Mouse (Mus musculus): Measurements from ENCODE around the gene Ehd1. TPM values are rescaled to one million over a fixed set of nuclear protein-coding genes. Genes with fewer than 3 reads are reported as not detected.

Gene Ehd1
- polyA plus RNA-seq, 1 experiment from 2014 or later: 68.8 TPM

DNA sequence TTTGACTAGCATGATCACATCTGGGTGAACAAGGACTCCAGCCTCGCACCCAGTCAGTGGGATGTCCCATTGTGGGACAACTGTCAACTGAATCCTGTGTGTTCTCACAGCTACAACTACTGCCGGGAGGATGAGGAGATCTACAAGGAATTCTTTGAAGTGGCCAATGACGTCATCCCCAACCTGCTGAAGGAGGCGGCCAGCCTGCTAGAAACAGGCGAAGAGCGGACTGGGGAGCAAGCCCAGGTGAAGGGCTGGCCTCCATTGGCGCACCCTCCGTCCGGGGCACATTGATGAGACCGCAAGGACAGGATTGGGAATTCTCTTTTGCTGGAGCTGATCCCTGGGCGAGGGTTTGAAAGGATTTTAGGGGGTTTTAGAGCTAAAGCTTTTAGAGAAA is 62.2 kb downstream of the Ehd1 start:
- H3K9me3 ChIP-seq (replicated peaks): no peaks in the 10 kb centered on the region
- H3K27me3 ChIP-seq: no peaks in the 10 kb centered on the region
- no peak overlapping the region for H3K4me3 ChIP-seq (replicated peaks)
- 90% methylated on average over 11 of the region's 11 CpGs for WGBS (ENCODE audit: insufficient replicate concordance)
- H3K4me2 ChIP-seq: no peak overlapping the region
- DNase-seq (no peak), ATAC-seq (ENCODE audit: low read depth) (no peak)
- no peak overlapping the region for H3K9ac ChIP-seq
- peaks cover 42% of the 10 kb centered on the region for H3K36me3 ChIP-seq
- H3K4me1 ChIP-seq (replicated peaks): peaks cover 81% of the 10 kb centered on the region
- no peak overlapping the region for H3K27ac ChIP-seq

DNA sequence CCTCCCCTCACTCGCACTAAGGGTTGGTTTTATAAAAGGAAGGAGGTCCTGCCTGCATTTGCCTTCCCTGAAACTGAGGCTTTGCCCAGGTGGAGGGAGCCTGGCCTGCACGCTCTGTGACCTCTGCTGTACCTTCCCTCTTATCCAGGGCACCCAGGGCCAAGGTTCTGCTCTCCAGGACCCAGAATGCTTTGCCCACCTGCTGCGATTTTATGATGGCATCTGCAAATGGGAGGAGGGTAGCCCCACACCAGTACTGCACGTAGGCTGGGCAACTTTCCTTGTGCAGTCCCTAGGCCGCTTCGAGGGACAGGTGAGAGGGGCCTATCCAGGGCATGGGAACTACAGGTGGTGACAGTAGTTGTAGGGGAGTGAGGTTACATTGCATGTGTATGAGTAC is 62.7 kb downstream of the Ehd1 start:
- Histone ChIP-seq H3K27ac (no peak overlapping the region), H3K4me1 (replicated peaks) (peaks cover 81% of the 10 kb centered on the region), H3K27me3 (no peaks in the 10 kb centered on the region), H3K9me3 (replicated peaks) (no peaks in the 10 kb centered on the region), H3K4me2 (0 out of 2 replicates have a peak overlapping the region, but pooled peaks have one; percentile 100), H3K9ac (0 out of 2 replicates have a peak overlapping the region, but pooled peaks have one; percentile 28), H3K36me3 (peaks cover 46% of the 10 kb centered on the region), H3K4me3 (replicated peaks) (no peak overlapping the region)
- whole genome bisulfite sequencing (ENCODE audit: insufficient replicate concordance): 87% methylated on average over 6 of the region's 6 CpGs
- DNase-seq (no peak), ATAC-seq (ENCODE audit: low read depth) (no peak)

DNA sequence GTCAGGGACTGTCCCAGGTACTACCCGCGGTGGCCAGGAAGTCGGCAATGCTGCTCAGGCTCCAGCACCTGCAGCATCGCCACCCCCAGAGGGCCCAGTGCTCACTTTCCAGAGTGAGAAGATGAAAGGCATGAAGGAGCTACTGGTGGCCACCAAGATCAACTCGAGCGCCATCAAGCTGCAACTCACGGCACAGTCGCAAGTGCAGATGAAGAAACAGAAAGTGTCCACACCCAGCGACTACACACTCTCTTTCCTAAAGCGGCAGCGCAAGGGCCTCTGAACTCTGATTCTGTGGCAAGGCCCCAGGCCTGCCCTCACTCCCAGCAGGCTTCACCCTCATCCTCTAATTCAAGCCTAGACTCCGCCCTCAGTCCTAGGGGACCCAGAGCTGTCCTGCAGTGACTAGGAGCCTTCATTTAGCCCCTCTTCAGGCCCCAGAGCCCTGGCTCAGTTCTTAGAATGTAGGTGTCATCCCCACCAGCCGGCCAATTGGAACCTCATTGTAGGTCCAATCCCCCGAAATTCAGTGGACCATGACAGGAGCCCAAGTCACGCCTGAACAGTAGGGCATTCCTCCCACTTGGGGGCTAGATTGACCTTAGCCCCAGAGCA is 63.5 kb downstream of the Ehd1 start:
- H3K9ac ChIP-seq: peak overlapping the region; percentile 59
- H3K27me3 ChIP-seq: no peaks in the 10 kb centered on the region
- H3K9me3 ChIP-seq (replicated peaks): no peaks in the 10 kb centered on the region
- peaks cover 53% of the 10 kb centered on the region for H3K36me3 ChIP-seq
- peaks cover 76% of the 10 kb centered on the region for H3K4me1 ChIP-seq (replicated peaks)
- ATAC-seq (ENCODE audit: low read depth) (peak; percentile 4; the same call in 1 of the 2 replicates), DNase-seq (peak; percentile 49)
- peak overlapping the region; percentile 83 for H3K27ac ChIP-seq
- WGBS (ENCODE audit: insufficient replicate concordance): 36% methylated on average over 15 of the region's 15 CpGs
- H3K4me2 ChIP-seq: peak overlapping the region; percentile 100
- H3K4me3 ChIP-seq (replicated peaks): peak overlapping the region; percentile 81

DNA sequence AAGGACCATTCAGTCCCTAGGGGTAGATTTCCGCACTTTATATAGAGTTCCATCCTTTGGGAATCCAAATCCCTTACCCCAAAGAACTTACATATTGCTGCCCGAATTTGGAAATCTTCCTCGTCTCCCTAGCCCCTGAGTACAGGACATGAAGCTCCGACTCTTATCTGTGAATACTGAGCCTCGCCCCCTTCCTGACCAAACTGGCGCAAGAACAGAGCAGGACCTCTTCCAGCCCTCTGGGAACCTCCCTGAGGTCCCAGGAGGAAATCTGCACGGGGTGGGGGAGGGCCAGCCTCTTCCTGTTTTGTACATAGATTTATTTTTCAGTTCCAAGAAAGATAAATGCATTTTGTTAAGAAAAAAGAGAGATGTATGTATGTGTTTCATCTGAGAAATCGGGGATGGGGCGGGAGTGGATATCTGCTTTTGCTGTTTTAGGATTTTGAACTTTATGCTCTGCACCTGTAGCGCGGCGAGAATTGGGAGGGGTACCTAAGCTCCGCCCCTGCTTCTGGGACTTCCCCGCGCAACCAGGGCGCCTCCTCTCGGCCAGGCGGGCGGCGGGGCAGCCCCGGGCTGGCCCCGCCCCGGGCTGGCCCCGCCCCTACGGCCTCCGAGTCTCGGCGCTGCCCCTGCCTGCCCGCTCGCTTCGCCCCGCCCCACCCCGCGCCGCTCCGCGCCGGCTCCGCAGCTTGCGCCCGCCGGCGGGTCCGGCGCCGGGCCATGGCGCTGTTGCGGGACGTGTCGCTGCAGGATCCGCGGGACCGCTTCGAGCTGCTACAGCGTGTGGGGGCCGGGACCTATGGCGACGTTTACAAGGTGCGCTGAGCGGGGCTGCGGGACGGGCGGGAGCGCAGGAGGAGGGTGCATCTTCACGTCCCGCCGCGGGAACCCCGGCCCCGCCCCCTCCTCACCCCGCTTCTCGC is 64.3 kb downstream of the Ehd1 start, which contains the start of gene Map4k2:
Map4k2 (plus strand) TSS at position 612 of the 929 bp plus-strand sequence.
- Histone ChIP-seq H3K27ac (peak within 1 kb of the TSS; percentile 83), H3K27me3 (no peaks in the 10 kb centered on the region), H3K36me3 (peaks cover 60% of the 10 kb centered on the region), H3K9me3 (replicated peaks) (no peaks in the 10 kb centered on the region), H3K4me1 (replicated peaks) (peaks cover 78% of the 10 kb centered on the region), H3K4me3 (replicated peaks) (peak within 1 kb of the TSS; percentile 81), H3K4me2 (peak within 1 kb of the TSS; percentile 100), H3K9ac (peak within 1 kb of the TSS; percentile 87)
- DNase-seq (peak; percentile 81), ATAC-seq (ENCODE audit: low read depth) (peak; percentile 88)
- 1% methylated on average over 72 of the region's 72 CpGs for WGBS (ENCODE audit: insufficient replicate concordance)

DNA sequence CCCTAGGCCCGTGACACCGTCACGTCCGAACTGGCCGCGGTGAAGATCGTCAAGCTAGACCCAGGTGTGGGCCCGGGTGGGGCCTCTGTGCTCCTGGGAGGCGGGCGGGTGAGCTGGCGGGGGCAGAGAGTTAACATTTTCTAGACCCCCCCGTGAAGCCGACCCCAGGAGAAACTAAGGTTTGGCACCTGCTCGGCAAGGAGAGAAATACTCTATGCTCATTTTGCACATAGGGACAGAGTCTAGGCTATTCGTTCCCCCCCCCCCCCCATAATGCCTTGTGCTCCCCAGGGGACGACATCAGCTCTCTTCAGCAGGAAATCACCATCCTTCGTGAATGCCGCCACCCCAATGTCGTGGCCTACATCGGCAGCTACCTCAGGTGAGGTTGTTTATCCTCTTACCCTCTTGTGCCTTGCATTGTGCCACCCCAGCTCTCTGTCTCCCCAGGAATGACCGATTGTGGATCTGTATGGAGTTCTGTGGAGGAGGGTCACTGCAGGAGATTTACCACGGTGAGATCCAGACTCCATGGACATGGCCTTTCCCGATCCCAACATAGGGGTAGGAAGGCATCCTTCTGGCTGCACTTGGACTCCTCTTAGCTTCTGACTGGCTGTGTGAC is 65.0 kb downstream of the Ehd1 start:
- H3K36me3 ChIP-seq: peaks cover 68% of the 10 kb centered on the region
- ATAC-seq (ENCODE audit: low read depth) (peak; percentile 25; the same call in 1 of the 2 replicates), DNase-seq (no peak)
- peak overlapping the region; percentile 87 for H3K9ac ChIP-seq
- peak overlapping the region; percentile 100 for H3K4me2 ChIP-seq
- H3K9me3 ChIP-seq (replicated peaks): no peaks in the 10 kb centered on the region
- H3K4me3 ChIP-seq (replicated peaks): peak overlapping the region; percentile 81
- peak overlapping the region; percentile 70 for H3K27ac ChIP-seq
- WGBS (ENCODE audit: insufficient replicate concordance): 3% methylated on average over 23 of the region's 23 CpGs
- no peaks in the 10 kb centered on the region for H3K27me3 ChIP-seq
- peaks cover 71% of the 10 kb centered on the region for H3K4me1 ChIP-seq (replicated peaks)

DNA sequence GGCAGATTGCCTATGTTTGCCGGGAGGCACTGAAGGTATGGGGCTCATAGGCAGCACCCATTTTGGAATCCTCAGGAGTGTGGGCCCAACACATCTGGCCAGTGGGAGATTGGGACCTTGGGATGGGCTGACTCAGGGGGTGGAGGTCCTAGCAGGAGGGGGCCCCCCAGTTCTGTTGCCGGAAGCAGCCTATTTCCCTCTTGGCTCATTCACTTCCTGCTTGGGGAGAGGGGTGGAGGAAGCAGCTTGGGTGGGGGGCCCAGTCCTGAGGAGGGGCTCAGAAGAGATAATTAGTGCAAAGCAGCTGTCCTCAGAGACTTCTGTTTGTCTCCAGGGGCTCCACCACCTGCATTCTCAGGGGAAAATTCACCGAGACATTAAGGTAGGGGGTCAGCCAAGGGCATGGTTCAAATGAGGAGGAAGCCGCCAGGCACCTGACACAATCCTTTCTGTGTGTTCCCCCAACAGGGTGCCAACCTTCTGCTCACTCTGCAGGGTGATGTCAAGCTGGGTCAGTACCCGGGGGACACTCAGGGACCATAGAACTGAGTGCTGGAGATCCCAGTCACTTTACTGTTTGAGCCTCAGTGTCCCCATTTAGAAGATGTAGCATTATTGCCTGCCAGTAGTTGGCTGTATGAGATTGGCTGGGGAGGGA is 65.9 kb downstream of the Ehd1 start:
- H3K27me3 ChIP-seq: no peaks in the 10 kb centered on the region
- H3K9me3 ChIP-seq (replicated peaks): no peaks in the 10 kb centered on the region
- H3K27ac ChIP-seq: peak overlapping the region; percentile 70
- ATAC-seq (ENCODE audit: low read depth) (no peak), DNase-seq (no peak)
- H3K36me3 ChIP-seq: peaks cover 68% of the 10 kb centered on the region
- H3K9ac ChIP-seq: peak overlapping the region; percentile 87
- peak overlapping the region; percentile 100 for H3K4me2 ChIP-seq
- WGBS (ENCODE audit: insufficient replicate concordance): 52% methylated on average over 5 of the region's 5 CpGs
- H3K4me1 ChIP-seq (replicated peaks): peaks cover 63% of the 10 kb centered on the region
- peak overlapping the region; percentile 81 for H3K4me3 ChIP-seq (replicated peaks)

DNA sequence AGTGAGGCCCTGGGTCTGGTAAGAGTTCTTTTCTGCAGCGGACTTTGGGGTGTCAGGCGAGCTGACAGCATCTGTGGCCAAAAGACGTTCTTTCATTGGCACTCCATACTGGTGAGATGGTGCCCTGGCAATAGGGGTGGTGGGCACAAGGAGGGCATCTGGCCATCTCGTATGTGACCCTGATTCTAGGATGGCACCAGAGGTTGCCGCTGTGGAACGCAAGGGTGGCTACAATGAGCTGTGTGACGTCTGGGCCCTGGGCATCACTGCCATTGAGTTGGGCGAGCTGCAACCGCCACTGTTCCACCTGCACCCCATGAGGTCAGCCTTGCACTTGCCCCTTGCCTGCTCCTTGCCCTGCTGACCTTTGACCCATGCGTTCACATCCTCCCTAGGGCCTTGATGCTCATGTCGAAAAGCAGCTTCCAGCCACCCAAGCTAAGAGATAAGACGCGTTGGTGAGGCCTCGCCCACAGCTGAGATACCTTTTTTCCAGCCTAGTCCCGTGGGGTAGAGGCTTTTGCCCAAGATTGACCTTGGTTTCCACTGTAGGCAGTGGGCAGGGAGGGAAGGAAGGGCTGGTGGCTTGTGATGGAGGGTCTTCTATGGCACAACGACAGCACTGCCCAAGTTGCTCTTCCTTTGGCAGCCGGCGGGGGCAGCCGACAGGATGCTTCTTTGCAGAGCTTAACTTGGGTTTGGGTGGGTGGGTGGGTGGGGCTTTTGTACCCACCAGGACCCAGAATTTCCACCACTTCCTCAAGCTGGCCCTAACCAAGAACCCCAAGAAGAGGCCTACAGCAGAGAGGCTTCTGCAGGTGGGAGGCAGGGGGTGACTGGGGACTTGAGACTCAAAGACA is 66.8 kb downstream of the Ehd1 start:
- ATAC-seq (ENCODE audit: low read depth): no peak
- no peaks in the 10 kb centered on the region for H3K9me3 ChIP-seq (replicated peaks)
- WGBS (ENCODE audit: insufficient replicate concordance): 58% methylated on average over 19 of the region's 19 CpGs
- H3K4me3 ChIP-seq (replicated peaks): no peak overlapping the region
- peaks cover 68% of the 10 kb centered on the region for H3K4me1 ChIP-seq (replicated peaks)
- no peak for DNase-seq
- H3K4me2 ChIP-seq: peak overlapping the region; percentile 100; the same call in 1 of the 2 replicates
- H3K36me3 ChIP-seq: peaks cover 62% of the 10 kb centered on the region
- H3K9ac ChIP-seq: peak overlapping the region; percentile 26; the same call in 1 of the 2 replicates
- no peak overlapping the region; the same call in 1 of the 2 replicates for H3K27ac ChIP-seq
- no peaks in the 10 kb centered on the region for H3K27me3 ChIP-seq

DNA sequence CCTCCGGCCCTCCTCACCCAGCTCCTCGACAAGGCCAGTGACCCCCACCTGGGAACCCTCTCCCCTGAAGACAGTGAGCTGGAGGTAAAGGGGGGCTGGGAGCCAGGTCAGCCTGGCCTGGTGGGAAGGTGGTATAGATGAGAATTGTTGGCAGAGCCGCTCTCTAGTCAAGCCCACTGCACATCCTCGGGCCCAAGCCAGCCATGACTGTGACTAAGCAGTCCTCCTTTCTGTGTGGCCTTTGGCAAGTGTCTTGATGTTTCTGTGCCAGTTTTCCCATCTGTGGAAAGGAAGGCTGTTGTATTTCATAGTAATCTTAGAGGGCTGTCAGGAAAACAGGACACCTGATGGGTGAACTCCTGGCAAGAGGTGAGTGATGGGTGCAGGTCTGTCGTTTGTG is 67.5 kb downstream of the Ehd1 start:
- no peak overlapping the region for H3K4me3 ChIP-seq (replicated peaks)
- H3K36me3 ChIP-seq: peaks cover 55% of the 10 kb centered on the region
- H3K4me1 ChIP-seq (replicated peaks): peaks cover 72% of the 10 kb centered on the region
- no peak overlapping the region for H3K9ac ChIP-seq
- 80% methylated on average over 5 of the region's 5 CpGs for WGBS (ENCODE audit: insufficient replicate concordance)
- H3K9me3 ChIP-seq (replicated peaks): no peaks in the 10 kb centered on the region
- no peak overlapping the region for H3K27ac ChIP-seq
- DNase-seq (no peak), ATAC-seq (ENCODE audit: low read depth) (no peak)
- no peak overlapping the region for H3K4me2 ChIP-seq
- H3K27me3 ChIP-seq: no peaks in the 10 kb centered on the region

DNA sequence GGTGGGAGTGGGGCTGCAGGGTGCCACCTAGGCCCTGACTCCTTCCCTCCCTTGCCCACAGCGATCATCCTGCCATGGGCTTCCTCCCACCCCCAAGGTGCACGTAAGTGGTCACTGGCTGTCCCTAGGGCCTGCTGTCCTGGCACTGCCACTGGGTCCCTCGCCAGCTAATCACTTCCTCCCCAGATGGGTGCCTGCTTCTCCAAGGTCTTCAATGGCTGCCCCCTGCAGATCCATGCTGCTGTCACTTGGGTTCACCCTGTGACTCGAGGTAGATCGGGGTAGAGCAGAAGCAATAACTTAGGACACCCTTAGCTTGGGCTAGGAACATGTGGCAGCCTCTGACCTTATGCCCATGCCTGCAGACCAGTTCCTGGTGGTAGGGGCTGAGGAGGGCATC is 69.5 kb downstream of the Ehd1 start:
- H3K4me2 ChIP-seq: no peak overlapping the region
- no peaks in the 10 kb centered on the region for H3K27me3 ChIP-seq
- DNase-seq (no peak), ATAC-seq (ENCODE audit: low read depth) (no peak)
- WGBS (ENCODE audit: insufficient replicate concordance): 84% methylated on average over 5 of the region's 5 CpGs
- peaks cover 67% of the 10 kb centered on the region for H3K4me1 ChIP-seq (replicated peaks)
- H3K9me3 ChIP-seq (replicated peaks): no peaks in the 10 kb centered on the region
- H3K9ac ChIP-seq: no peak overlapping the region
- peaks cover 44% of the 10 kb centered on the region for H3K36me3 ChIP-seq
- H3K4me3 ChIP-seq (replicated peaks): no peak overlapping the region
- H3K27ac ChIP-seq: 0 out of 2 replicates have a peak overlapping the region, but pooled peaks have one; percentile 3

DNA sequence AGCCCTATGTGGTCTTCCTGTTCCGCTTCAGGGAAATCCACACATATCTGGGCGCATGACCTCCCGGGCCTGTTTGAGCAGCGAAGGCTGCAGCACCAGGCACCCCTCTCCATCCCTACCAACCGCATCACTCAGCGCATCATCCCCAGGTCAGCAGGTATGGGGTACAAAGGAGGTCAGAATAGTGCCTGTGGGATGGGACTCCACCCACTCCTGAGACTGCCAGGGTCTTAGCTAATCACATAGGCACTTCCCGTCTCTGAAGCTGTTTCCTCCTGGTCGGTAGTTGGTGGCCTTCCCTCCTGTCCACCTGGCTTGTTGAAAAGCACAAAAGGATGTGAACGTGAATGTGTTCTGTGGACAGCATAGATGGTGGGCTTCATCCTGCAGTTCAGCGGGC is 70.1 kb downstream of the Ehd1 start:
- no peak overlapping the region for H3K9ac ChIP-seq
- no peak overlapping the region for H3K4me2 ChIP-seq
- WGBS (ENCODE audit: insufficient replicate concordance): 75% methylated on average over 10 of the region's 10 CpGs
- peaks cover 44% of the 10 kb centered on the region for H3K36me3 ChIP-seq
- no peak overlapping the region for H3K4me3 ChIP-seq (replicated peaks)
- peaks cover 64% of the 10 kb centered on the region for H3K4me1 ChIP-seq (replicated peaks)
- DNase-seq (no peak), ATAC-seq (ENCODE audit: low read depth) (no peak)
- no peaks in the 10 kb centered on the region for H3K27me3 ChIP-seq
- H3K9me3 ChIP-seq (replicated peaks): no peaks in the 10 kb centered on the region
- no peak overlapping the region for H3K27ac ChIP-seq
